Mouse (Mus musculus) spleen, postnatal 10 days (tissue): ENCODE data around the gene Tesc.

Experiments used
- DNase-seq, 2 experiments: peaks; one replicate each; pipeline ENCODE4 v3.0.0; 2021 to 2022; ENCODE audit warnings: low spot score in 2 of 2

Tesc gene

DNA sequence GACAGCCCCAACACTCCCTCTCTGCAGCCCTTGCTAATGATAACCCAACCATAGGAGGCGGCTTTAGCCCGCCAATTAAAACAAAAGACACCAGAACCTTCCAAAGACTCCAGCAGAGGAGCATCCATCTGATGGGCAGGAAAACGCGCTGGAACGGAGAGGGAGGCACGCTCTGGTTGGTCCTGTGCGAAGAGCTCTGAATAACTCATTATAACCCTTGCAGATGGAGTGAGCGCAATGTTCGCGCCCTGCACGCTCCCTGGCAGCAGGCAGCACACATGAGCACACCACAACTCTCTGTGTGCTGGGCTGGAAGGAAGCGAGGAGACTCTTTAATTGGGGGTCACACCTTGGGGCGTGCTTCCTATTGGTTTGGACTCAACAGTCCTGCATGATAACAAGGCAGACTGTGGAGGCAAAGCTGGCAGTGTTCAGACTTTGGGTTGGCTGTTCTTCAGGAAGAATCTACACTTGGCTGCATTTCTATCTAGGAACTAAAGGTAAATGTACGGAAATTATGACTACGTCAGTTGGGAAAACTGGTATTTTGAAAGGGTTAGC, 45.8 kb downstream of the Tesc start:
- no peak for DNase-seq

DNA sequence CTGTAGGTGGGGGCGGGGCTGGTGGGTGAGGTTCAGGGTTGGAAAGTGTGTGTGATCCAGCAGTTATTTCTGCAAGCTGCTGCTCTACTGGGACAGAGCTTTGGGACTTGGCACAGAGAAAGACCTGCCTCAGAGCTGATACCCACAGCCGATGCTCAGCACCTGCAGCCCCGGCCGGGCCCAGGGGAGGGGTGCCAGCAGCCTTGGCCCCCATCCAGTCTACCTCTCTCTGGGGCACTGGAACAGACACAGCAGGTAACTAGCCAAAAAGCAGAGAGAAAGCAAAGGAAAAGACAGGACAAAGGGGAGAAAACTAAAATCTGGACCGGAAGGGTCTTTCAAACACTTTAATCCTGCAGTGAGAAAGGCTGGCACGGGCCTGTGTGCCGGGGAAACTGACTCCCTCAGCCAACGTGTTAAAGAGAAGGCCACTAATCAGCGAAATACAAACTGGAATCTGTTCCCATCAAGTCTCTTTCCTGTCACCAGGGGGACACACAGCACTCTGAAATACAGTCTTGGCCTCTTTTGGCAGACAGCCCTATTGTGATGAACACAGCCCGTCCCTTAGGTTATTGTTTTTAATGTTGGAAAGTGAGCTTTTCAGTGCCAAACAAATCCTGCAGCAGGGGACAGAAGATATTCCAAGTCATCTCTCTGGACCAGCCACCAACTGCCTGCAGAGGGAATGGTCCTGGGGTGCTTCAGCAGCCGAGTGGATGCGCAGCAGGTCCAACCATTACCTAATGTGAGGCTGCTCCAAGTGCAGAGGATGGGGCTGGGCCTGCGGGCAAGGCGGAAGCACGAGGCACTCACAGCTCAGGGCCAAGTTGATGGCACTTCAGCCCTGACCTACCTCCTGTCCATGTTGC, 49.4 kb downstream of the Tesc start:
- no peak for DNase-seq

DNA sequence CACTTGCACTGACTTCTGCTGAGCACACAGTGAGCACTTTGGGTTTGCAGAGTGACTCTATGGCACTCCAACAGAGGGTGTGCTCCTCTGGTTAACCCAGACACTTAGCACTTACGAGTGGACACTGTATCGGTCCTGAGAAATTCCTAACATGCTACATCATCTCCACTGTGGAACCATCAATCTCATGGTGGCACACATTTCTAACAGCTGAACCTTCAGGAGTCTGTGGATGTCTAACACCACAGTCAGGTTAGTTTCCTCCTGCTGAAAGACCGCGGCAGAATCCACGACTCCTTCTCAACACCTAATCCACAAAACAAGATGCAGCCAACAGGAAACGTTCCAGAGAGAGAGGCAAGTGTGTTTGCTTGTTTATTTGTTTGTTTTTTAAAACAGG, 51.0 kb downstream of the Tesc start:
- DNase-seq: no peak

DNA sequence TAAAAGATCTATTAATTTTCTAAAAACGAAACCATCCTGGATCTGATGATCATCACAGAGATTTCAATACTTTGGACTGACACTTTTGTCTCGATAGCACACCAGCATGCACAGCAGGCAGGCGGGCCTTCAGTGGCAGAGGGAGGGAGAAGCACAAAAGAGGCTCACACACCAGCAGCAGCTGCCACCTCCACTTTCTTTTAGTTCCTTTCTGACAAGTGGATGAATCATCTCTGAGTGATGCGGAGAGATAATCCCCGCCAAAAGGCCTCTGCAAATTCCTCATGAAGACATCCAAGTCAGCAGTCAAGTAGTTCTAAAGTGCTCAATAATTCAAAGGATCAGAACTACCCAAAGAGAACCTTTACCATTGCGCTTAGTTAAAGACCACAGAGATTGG, 51.8 kb downstream of the Tesc start:
- DNase-seq: no peak

DNA sequence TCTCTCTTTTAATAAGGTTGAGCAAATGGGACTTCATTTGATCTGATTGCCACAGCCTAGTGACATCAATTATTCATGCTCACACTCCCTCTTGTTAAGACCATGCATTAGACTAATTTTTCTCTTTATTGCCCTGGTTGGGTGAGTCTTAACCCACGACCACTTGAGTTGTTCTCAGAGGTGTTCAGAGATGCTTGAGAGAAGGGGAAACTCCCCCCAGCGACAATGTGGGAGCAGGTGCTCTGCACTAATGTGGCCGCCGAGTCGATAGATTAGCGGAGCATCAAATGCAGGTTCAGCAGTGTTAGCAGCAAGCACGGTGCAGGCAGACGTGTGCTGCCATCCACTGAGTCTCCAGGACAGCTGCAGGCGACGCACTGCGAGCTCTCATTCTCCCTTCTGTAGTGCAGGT, 52.3 kb downstream of the Tesc start:
- no peak for DNase-seq

DNA sequence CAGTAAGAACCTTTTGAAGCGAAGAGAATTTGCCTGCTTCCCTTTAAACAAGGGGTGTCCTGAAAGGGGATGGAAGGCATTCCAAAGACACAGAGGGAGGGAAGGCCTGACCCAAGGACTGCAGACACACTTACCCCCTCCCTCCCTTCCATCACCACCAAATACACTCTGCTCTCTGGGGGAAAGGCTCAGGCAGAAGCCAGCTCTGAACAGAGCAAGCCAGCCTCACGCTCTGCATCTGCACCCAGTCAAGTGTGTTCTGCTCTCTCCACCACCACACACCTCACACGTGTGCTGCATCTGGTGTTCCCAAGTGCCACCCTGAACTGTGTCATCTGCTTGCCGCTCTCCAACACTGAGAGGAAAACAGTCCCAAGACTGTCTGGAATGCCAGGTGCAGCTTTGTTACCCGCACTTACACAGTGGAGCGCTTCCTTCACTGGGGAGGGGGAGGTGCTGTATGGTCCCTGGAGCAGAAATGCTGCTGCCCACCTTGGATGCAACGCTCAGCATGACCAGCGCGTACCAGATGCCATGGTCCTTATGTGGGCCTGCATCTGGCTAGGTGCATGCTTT, 53.9 kb downstream of the Tesc start:
- no peak for DNase-seq

DNA sequence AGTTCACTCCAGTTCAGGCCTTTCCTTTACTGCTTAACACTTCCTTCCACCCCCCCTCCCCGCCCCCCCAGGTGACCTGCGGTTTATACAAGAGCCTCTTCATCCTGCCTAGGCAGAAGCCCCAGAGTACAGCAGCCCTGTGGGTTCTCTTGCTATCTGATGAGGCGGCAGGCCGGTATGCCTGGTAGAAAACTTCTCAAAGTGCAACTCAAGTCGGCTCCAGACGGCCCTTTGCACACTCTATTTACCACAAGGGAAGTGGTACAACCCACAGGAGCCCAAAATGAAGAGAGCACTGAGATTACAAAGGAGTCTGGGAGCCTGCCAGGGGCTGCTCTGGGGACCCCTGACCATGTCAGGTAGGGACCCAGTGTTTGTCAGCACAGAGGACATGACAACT, 54.5 kb downstream of the Tesc start:
- no peak for DNase-seq

DNA sequence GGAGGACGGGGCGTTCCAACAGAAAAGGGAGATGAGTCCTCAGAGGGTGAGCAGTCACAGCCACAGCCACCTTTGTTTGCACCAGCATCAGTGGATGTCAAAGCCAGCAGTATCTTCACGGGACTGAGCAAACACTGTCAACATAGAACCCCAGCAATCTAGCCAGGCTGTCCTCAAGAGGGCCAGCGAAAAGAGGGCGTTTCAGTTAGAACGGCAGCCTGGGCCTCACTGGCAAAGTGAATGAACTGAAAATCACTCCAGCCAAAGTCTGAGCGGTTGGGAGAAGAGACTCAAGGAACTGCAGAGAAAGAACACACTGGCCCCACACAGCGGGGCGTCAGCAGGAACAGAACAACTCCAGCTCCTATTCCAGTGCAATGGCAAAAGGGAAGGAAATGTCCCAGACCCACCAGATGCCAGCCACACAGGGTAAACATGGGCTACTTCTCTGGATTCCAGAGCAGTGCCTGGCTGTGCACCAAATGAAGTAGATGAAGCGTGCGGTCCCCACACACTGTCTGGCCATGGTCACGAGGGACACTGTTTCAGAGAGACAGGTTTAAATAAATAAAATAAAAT, 55.6 kb downstream of the Tesc start:
- no peak for DNase-seq

DNA sequence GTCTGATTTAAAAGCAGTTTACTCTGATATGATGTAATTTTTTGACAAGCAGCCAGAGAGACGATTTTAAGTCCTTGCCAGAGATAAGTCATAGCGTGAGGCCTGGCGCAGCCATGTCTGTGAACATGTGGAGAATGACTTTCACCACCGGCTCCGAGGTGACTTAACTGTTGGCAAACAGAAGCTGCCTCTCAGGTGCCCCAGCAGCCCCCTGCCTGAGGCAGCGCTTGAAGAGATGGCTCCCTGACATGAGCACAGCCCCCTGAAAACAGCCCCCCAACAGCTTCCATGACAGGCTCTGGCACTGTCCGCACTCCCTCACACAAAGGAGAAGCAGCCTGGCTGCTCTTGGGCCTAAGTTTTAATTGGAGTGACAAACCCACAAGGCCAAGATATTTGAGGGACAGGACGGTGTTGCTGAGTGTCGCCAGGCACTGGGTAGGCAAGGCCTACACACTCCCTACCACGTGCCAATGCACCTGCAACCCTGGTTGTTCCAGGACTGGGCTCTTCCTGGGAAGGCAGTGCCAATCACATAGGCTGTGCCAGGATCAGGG, 56.7 kb downstream of the Tesc start:
- no peak for DNase-seq

DNA sequence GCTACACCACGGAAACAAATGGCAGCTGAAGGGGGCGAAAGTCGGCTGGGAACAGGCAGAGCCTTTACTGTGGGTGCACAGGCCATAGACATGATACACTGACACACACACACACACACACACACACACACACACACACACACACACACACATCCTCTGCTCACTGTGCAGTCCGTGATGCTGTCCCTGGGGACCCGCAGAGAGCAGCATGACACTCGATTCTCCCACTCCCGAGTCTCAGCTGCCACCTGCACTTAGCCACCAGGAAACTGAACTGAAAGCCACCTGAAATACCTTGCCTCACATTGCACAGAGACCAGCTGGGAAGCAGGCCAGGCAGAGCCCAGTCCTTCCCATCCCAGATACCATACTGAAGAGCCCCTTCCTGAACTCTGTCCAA, 57.8 kb downstream of the Tesc start:
- no peak for DNase-seq

DNA sequence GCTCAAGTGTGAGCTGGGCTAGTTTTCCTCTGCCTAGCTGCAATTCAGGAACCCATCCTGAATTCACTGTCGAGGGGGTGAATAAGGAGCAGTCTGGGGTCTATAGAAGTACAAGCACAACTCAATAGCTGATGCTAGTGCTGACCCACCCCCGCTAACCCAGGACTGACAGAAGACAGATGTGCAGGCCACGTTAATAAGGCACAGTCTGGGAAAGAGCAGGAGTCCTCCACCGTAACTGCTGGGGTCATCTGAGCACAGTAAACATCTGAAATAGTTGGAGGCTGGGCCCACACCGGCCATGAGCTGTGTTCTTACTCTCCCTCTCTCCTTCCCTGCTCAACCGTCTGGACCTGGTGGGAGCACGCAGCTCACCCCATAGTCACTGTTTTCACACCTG, 59.4 kb downstream of the Tesc start:
- DNase-seq: no peak

DNA sequence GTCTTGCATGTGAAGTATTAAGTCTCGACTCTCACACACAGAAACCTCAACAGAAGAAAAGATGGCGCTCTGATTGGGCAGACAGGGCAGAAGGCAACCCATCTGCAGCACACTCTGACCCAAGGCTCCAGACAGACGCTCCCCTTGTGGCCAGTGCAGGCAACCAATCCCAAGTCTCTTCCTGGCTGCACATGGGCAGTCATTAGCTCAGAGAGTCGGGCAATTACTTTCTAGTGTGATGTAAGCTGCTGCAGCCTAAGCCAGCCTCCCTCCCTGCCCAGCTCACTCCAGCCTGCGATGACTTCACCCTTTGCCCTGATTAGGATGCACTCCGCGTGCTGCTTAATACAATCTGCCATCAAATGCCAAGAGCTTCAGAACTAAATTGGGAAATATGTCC, 61.6 kb downstream of the Tesc start:
- DNase-seq: no peak

DNA sequence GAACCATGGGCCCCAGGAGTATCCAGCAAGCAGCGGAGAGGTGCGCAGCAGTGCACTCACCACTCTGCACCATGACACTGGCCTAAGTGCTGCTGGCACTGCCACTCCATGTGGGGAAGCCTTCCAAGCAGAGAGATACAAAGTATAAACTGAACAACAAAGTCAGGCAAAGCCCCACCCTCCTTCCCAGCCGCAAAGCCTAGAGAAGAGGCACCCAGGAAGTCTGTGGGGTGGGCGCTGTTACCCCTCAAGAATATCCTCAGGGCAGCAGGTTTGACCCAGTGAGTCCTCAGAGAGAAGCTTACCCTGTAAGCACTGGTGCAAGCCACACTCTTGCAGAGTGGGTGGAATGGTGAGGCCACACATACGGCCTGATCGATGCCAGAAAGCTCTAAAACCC, 62.6 kb downstream of the Tesc start:
- no peak for DNase-seq

DNA sequence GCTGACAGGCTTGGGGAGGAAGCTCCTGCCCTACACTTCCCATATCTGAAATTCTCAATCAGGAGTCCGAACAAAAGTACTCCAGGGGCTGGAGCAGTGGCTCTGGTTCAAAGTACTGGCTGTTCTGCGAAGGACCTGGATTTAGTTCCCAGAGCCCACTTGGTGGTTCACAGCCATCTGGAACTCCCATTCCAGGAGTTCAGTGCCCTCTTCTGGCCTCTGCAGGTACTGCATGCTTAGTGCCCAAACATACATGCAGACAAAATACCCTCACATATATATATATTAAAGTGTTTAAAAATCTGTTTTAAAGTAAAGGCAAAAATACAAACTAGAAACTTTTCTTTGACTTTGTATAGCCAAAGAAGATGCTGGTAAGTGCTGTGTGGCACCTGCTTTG, 63.3 kb downstream of the Tesc start:
- peak; percentile 44 to 71 for DNase-seq

DNA sequence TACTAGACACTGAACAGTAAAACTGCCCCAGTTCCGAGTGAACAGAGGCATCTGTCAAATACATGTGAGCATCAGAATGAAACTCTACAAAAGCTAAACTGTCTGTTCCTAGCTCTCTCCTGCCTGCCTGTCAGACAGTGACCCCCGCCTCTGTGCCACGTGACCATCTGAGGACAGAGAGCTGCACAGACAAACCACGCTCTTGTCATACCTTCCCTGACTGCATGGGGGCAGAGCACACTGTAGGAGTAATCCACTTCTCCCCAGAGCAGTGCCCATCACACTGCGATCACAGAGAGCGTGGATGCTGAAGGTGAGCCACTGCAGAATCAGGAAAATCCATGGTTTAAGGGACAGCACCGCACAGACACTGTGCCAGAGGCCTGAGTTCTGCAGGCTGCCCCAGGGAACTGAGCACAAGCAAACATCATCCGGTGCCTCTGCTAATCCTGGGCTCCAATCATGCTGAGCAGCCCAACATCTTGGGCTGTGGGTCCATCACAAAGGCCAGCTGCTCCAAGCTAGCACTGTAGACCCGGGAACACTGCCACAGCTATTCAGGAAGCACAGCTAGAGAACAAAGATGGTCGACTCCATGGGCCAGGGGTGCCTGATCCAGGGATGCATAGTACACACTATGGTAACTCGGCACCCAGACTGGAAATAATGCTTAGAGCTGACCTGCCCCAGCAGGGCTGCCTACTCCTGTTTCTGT, 65.9 kb downstream of the Tesc start:
- DNase-seq: no peak

DNA sequence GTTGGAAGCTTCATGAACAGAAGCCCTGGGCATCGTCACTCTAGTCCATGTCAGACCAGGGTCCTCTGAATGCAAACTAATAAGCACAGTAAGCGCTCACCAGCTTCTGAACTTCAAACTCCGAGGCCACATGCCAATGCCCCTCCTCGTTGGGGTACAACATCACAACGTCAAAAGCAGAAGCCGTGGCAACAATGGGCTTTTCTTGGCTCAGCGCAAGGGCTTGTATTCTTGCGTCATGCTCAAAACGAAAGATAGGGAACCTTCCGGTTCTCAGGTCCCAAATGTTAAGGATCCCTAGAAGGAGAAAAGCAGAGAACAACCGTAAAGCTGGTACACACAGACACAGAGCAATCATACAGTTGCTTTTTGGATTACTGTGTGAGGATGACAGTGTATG, 67.9 kb downstream of the Tesc start:
- no peak for DNase-seq

DNA sequence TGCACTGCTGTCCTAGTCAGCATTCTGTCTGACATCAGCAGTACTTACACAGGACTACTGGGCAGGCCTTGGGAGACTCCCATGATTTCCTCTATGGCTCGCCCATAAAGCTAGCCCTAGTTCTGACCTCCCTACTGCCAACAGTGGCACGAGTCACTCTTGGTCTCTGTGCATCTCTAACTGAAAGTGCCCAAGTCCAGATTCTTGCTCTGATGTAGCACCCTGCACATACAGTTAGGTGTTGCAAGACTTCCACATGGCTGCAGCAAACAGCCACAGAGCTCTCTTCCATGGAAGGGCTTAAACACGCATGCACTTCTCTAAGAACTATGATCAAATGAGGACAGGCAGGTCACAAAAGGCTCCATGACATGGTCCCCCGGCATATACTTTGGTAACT, 68.3 kb downstream of the Tesc start:
- no peak for DNase-seq

DNA sequence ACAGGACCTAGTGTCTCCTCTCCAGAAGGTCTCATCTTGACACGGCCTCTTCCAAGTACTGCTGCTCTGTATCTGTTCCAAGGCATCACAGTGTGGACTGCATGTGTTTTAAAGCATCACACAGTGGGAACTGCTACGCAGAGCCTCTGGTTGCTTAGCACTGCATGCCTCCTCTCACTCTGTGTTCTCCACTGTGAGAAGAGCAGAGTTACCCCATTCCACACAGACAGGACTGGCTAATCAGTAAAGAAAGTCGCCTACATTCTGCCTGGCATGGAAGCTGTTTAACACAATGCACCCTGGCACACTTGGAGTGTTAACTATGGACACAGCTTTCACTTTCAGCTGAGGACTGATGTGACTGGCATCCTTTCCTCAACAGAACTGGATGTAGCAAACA, 68.8 kb downstream of the Tesc start:
- DNase-seq: no peak

DNA sequence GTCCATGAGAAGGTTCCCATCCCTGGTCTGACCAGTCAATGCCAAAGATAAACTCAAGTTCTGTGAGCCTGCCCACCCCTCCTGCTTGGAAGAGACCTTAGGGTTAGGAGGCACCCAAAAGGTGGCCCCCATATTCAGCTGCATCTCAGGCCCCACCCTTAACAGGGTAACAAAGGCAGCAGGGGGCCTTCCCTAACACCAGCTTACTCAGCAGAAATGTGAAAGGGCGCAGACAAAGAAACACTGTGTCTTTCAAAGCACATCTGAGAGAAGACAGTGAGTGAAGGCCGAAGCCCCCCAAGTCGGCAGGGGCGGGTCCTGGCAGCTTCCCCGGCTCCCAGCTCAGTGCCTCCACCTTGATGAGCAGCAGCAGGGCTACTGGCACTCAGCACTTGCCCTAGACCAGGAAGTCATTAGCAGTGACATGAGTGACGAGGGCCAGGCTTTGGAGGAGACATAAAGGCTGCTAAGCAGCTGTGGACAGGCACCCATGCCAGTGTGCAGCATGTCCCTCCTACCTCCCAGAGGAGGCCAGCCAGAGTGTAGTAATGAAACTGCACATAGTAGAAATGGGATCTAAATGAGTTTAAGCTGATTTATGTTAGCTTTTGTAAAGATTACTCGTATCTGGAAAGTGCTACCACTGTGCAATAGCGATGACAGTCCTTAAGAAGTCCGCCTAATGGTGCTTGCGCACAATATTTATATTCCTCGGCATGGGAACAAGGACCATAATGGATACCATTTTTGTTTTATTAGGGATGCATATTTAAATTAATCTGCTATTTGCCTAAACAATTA, 71.7 kb downstream of the Tesc start:
- no peak for DNase-seq

DNA sequence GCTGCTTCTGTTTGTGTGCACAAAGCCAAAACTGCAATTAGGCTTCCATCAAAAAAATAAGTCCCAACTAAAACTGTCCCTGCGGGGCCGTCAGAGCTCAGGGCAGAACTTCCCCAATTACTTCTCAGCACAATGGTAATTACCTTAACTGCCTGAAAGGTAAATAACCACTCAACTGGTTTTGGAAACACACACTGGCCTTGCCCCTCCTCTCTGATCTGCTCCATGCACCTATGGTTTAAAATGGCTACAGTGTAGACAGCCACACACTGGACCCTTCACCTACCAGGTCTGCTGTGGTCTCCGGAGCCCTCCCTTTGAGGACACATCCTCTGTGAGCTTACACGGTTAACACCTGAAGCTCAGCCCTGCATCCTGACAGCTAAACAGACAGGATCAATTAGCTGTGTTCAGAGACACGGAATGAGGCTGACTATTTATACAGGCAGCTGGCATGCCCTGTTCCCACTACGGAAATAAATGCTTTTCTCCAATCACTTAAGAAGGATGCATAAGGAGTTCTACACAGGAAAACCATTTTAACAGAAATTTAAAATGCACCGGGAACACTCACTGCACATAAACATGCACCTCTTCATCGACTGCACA, 72.4 kb downstream of the Tesc start:
- DNase-seq: no peak

DNA sequence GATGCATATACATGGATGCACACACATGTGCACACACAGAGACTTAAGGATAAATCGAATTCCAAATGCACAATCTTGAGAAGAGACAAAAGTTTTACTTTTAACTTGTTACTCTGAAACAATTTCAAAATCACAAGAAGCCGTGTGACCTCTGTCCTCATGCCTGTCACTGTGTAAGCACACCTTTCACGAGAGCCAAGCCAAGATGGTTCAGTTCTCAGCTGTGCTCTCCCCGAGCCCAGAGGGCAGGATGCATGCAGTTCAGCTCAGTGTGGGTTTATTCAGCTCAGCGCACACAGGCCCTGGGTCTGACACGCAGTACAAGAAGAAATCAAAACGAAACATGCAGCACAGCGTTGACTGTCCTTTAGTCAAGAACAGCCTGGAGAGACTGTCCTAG, 78.0 kb downstream of the Tesc start:
- DNase-seq: no peak
